Mouse (Mus musculus): ENCODE data around the gene Ldhal6b.

GRCm38 (mm10) chr17:5453657-5454056 lies 35.1 kb upstream of the Ldhal6b start:
- TF ChIP-seq CTCF (IDR thresholded peaks at IDR 0.05; ENCODE audit: borderline replicate concordance, insufficient read depth, low read depth, low read length) (no peak), POLR2A (IDR thresholded peaks at IDR 0.05; ENCODE audit: borderline replicate concordance, insufficient read depth, low read length) (no peak)
